12 mouse cellular contexts compared by ENCODE assay signal in genomic region chr6:148727871-148728524, GRCm38 (mm10).
DNase-seq lines count a peak whose midpoint lies in the region; ATAC-seq and TF ChIP-seq lines count a peak whose summit lies in the region.
"Had no signal": no experiment of that assay in that cellular context is flagged by ENCODE, and none has a peak within 500 bp of the region (broad histone marks: within the 10 kb centered on the region; RNA-seq: fewer than 3 reads in every experiment).

No protein-coding gene starts in this region.

- no peak for TF ChIP-seq POLR2A in myocyte (IDR thresholded peaks at IDR 0.05; ENCODE audit: insufficient read length, low read depth)

- no peaks in the 10 kb centered on the region for H3K36me3 ChIP-seq in midbrain, embryonic 16.5 days (ENCODE audit: control insufficient read depth, insufficient read depth, low read length)
- H3K36me3 ChIP-seq in midbrain, embryonic 15.5 days (replicated peaks) = no peaks in the 10 kb centered on the region
- no peaks in the 10 kb centered on the region for H3K36me3 ChIP-seq in myocyte (ENCODE audit: control insufficient read depth, insufficient read depth)
- H3K36me3 ChIP-seq: heart, embryonic 12.5 days had no signal

- H3K4me2 ChIP-seq in midbrain, embryonic 16.5 days (ENCODE audit: low read length) = no peak overlapping the region
- H3K4me2 ChIP-seq in midbrain, embryonic 15.5 days = no peak overlapping the region
- peak overlapping the region; percentile 16 for H3K4me2 ChIP-seq in myocyte (ENCODE audit: low read depth)
- H3K4me2 ChIP-seq: heart, embryonic 12.5 days had no signal

- no peak overlapping the region for H3K4me3 ChIP-seq in gastrocnemius, adult 2 months
- no peak overlapping the region for H3K4me3 ChIP-seq in midbrain, embryonic 16.5 days (ENCODE audit: low read depth, low read length)
- no peak overlapping the region for H3K4me3 ChIP-seq in midbrain, embryonic 15.5 days
- H3K4me3 ChIP-seq in myocyte = no peak overlapping the region
- H3K4me3 ChIP-seq: erythroblast, embryonic 14.5 days; heart, embryonic 12.5 days; megakaryocyte, embryonic 14.5 days had no signal

- H3ac ChIP-seq in myocyte (ENCODE audit: control insufficient read depth, insufficient read length) = no peak overlapping the region

- intact Hi-C loops in gastrocnemius, postnatal 14 days (cut with DNase I; ENCODE audit: low total_unique reads) = no loop called here
- intact Hi-C loops in gastrocnemius, adult 2 months (cut with DNase I) = no loop called here

- H3K4me1 ChIP-seq in midbrain, embryonic 16.5 days (ENCODE audit: control insufficient read depth, insufficient read depth, low read length) = no peaks in the 10 kb centered on the region
- no peaks in the 10 kb centered on the region for H3K4me1 ChIP-seq in midbrain, embryonic 15.5 days
- H3K4me1 ChIP-seq: megakaryocyte, embryonic 14.5 days had no signal

- peak; percentile 31 for DNase-seq in gastrocnemius, postnatal 14 days
- no peak for DNase-seq in gastrocnemius, adult 2 months
- peak; percentile 8 for DNase-seq in adipocyte (ENCODE audit: low spot score)
- DNase-seq in testis, postnatal 14 days (ENCODE audit: low spot score) = no peak
- no peak for DNase-seq in left cerebral cortex, adult 11 months (ENCODE audit: low spot score)
- DNase-seq: lung, adult 18-20 months had no signal

- H3K27ac ChIP-seq in gastrocnemius, adult 2 months = no peak overlapping the region
- H3K27ac ChIP-seq in midbrain, embryonic 16.5 days (ENCODE audit: low read length) = 0 out of 2 replicates have a peak overlapping the region, but pooled peaks have one; percentile 19
- H3K27ac ChIP-seq in midbrain, embryonic 15.5 days = no peak overlapping the region

- H3K9ac ChIP-seq in midbrain, embryonic 16.5 days (ENCODE audit: low read depth, low read length) = no peak overlapping the region
- H3K9ac ChIP-seq in midbrain, embryonic 15.5 days = no peak overlapping the region
- H3K9ac ChIP-seq: heart, embryonic 12.5 days had no signal

- TF ChIP-seq CTCF in gastrocnemius, adult 2 months (IDR thresholded peaks at IDR 0.05) = no peak

- H3K79me2 ChIP-seq in myocyte (ENCODE audit: control insufficient read depth, insufficient read depth) = no peaks in the 10 kb centered on the region

- no peaks in the 10 kb centered on the region for H3K27me3 ChIP-seq in midbrain, embryonic 16.5 days (ENCODE audit: control insufficient read depth, insufficient read depth, low read depth, low read length)
- H3K27me3 ChIP-seq in midbrain, embryonic 15.5 days (replicated peaks) = no peaks in the 10 kb centered on the region
- no peaks in the 10 kb centered on the region for H3K27me3 ChIP-seq in myocyte (ENCODE audit: control insufficient read depth, insufficient read depth, insufficient read length)
- H3K27me3 ChIP-seq: heart, embryonic 12.5 days had no signal

- 68% methylated on average over 6 of the region's 6 CpGs for WGBS in midbrain, embryonic 16.5 days
- WGBS in midbrain, embryonic 15.5 days = 64% methylated on average over 6 of the region's 6 CpGs

- no peaks in the 10 kb centered on the region for H3K9me3 ChIP-seq in midbrain, embryonic 16.5 days (replicated peaks; ENCODE audit: control insufficient read depth, low read length, poor library complexity, severe bottlenecking)
- no peaks in the 10 kb centered on the region for H3K9me3 ChIP-seq in midbrain, embryonic 15.5 days
- H3K9me3 ChIP-seq: heart, embryonic 12.5 days; megakaryocyte, embryonic 14.5 days had no signal

- peak; percentile 54; the same call in 1 of the 2 replicates for ATAC-seq in midbrain, embryonic 16.5 days
- ATAC-seq in midbrain, embryonic 15.5 days (replicated peaks) = no peak; the same call in 1 of the 2 replicates

TF ChIP-seq in myocyte, 11 proteins besides CTCF, POLR2A, EP300 and RAD21:
- TF ChIP-seq TCF12 (IDR thresholded peaks at IDR 0.05; ENCODE audit: insufficient read depth, poor library complexity, severe bottlenecking) = no peak
- TF ChIP-seq SRF (IDR thresholded peaks at IDR 0.05; ENCODE audit: control insufficient read depth, insufficient read length, low read depth) = no peak
- TF ChIP-seq MAX (IDR thresholded peaks at IDR 0.05; ENCODE audit: low read depth) = no peak
- no peak for TF ChIP-seq POLR2AphosphoS2 (IDR thresholded peaks at IDR 0.05; ENCODE audit: insufficient read length, low read depth)
- TF ChIP-seq USF1 (IDR thresholded peaks at IDR 0.05; ENCODE audit: low read depth) = no peak
- no peak for TF ChIP-seq MYOG (IDR thresholded peaks at IDR 0.05; ENCODE audit: control insufficient read depth in 1 of 3, insufficient read depth in 1 of 3, insufficient read length in 2 of 3, low read depth in 2 of 3)
- TF ChIP-seq E2F4 (IDR thresholded peaks at IDR 0.05; ENCODE audit: insufficient read depth) = no peak
- TF ChIP-seq REST (IDR thresholded peaks at IDR 0.05; ENCODE audit: insufficient read depth, insufficient read length) = no peak
- TF ChIP-seq TCF3 (IDR thresholded peaks at IDR 0.05; ENCODE audit: insufficient read length, low read depth) = no peak
- TF ChIP-seq MYOD1 (IDR thresholded peaks at IDR 0.05; ENCODE audit: control insufficient read depth in 1 of 3, insufficient read length in 2 of 3, low read depth in 2 of 3) = no peak
- TF ChIP-seq CEBPB (IDR thresholded peaks at IDR 0.05; ENCODE audit: insufficient read depth, poor library complexity, severe bottlenecking) = no peak

Comparison
In these comparisons a context has a peak if more than half of its experiments do, and no peak if none do; other contexts are left out.
1. DNase-seq: peak in gastrocnemius, postnatal 14 days (single experiment) and adipocyte (single experiment); none in gastrocnemius, adult 2 months (single experiment), testis, postnatal 14 days (single experiment) and left cerebral cortex, adult 11 months (single experiment).